Mouse (Mus musculus) megakaryocyte, embryonic 14.5 days (primary cell): ENCODE results near the gene Ino80d. TPM values are rescaled to one million over a fixed set of nuclear protein-coding genes. Genes with fewer than 3 reads are reported as not detected.

Source experiments
- H3K27me3 ChIP-seq: replicated peaks from 2 replicates; pipeline ENCODE3; 2012; ENCODE audit warnings: inconsistent platforms
- H3K36me3 ChIP-seq: replicated peaks from 2 replicates; pipeline ENCODE3; 2012; ENCODE audit warnings: low read length, inconsistent platforms, mixed read lengths
- H3K4me1 ChIP-seq: 2 replicates; pipeline ENCODE4 v1.6.1; 2012; ENCODE audit warnings: inconsistent platforms
- H3K4me3 ChIP-seq: replicated peaks from 2 replicates; pipeline ENCODE3; 2012; ENCODE audit warnings: moderate library complexity, mild to moderate bottlenecking, inconsistent platforms
- H3K9me3 ChIP-seq: 2 replicates; pipeline ENCODE4 v1.6.1; 2012; ENCODE audit warnings: inconsistent platforms
- FLI1 ChIP-seq: IDR thresholded peaks from 2 replicates; pipeline ENCODE4 v1.6.1; 2012; ENCODE audit warnings: low read length, inconsistent platforms, mixed read lengths
- GATA1 ChIP-seq: IDR thresholded peaks from 3 replicates; pipeline ENCODE4 v1.6.1; 2012; ENCODE audit warnings: mixed read lengths, low read length, inconsistent platforms, borderline replicate concordance
- polyA plus RNA-seq: library from polyadenylated mRNA; stranded (reverse); fragments of >175 nt; gene quantifications from 2 replicates; pipeline ENCODE4 v1.2.3, GENCODE M21; 2012; ENCODE audit warnings: low replicate concordance; ENCODE audit not compliant: insufficient read depth

Gene Ino80d
- polyA plus RNA-seq, 1 experiment: 2.3 TPM

DNA sequence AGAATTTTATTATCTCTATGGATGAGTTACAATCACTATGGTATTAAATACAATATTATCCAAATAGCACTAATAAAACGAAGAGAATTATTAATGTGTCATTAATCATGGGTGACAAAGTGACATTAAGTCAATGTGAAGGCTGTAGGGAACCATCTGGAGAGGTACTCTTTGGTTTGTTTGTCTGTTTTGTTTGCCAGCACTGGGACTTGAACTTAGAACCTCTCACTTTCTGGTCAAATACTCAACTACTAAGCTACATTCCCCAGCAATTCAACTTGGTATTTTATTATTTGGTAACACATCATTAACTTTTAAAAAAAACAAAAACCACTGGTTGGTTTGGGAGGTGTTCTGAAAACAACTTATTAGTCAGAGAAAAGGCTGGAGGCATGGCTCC is 43.1 kb downstream of the Ino80d start:
- Histone ChIP-seq H3K36me3 (peaks cover 99% of the 10 kb centered on the region), H3K27me3 (no peaks in the 10 kb centered on the region), H3K9me3 (0 out of 2 replicates have a peak, but pooled peaks cover 9% of the 10 kb centered on the region), H3K4me3 (no peak overlapping the region), H3K4me1 (0 out of 2 replicates have a peak, but pooled peaks cover 2% of the 10 kb centered on the region)
- TF ChIP-seq GATA1: no peak
- no peak for TF ChIP-seq FLI1

DNA sequence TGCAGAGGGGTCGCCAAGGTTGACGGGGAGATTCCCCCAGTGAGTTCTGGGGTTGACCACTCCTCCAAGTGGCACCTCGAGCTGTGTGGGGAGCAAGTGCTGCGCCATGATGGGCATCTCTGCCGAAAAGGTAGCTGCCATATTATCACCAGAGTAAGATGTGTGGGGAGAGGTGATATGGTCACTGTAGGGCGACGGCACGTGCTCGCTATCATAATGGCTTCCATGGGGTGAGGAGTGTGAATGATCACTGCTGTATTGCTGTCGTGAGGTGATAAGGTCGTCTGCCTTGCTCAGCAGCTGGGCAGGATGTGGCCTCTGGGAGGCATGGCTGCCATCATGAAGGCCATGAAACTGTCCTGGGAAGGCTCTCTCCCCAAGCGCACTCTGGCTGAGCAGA is 56.1 kb downstream of the Ino80d start:
- H3K9me3 ChIP-seq: no peaks in the 10 kb centered on the region
- peaks cover 43% of the 10 kb centered on the region for H3K4me1 ChIP-seq
- TF ChIP-seq GATA1 (no peak), FLI1 (no peak)
- peak overlapping the region; percentile 60 for H3K4me3 ChIP-seq
- peaks cover 94% of the 10 kb centered on the region for H3K36me3 ChIP-seq
- H3K27me3 ChIP-seq: no peaks in the 10 kb centered on the region

DNA sequence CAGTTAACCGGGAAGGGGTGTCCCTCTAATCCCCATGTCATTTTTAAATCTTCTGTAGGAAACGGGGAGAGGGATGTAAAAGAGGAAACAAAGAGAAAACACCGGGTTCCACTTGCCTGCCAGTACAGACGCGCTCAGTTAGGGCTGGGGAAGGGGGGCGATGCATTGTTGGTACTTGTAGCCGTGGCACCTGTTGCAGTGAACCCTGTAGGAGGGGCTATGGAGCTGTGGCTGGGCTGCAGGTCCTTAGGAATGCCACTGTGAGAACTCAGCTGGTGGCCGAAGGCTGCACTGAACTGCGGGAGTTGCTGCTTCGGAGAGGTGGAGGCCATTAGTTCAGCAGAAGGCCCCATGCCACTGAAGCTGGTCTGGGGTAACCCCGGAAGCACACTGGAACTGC is 56.6 kb downstream of the Ino80d start:
- no peak overlapping the region for H3K4me3 ChIP-seq
- peaks cover 94% of the 10 kb centered on the region for H3K36me3 ChIP-seq
- H3K27me3 ChIP-seq: no peaks in the 10 kb centered on the region
- TF ChIP-seq GATA1 (no peak), FLI1 (no peak)
- H3K4me1 ChIP-seq: peaks cover 48% of the 10 kb centered on the region
- no peaks in the 10 kb centered on the region for H3K9me3 ChIP-seq

DNA sequence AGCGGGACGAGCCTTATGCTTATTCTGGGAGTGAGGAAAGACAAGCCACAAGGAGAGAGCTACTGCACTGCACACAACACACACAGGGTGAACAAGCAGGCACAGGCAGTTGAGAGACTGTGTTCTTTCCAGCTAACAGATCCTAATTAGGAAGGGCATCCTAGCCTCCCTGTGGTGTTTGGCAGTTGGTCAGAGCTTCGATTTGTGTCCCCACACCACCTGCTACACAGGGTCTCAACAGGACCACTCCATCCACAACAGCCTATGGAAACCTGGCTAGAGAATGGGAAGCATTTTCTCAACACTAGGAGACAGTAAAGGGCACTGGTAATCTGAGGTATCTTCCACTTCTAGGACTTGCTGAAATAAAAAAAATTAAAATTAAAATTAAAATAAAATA is 57.1 kb downstream of the Ino80d start:
- H3K4me3 ChIP-seq: no peak overlapping the region
- no peaks in the 10 kb centered on the region for H3K9me3 ChIP-seq
- peaks cover 95% of the 10 kb centered on the region for H3K36me3 ChIP-seq
- H3K4me1 ChIP-seq: peaks cover 53% of the 10 kb centered on the region
- no peaks in the 10 kb centered on the region for H3K27me3 ChIP-seq
- TF ChIP-seq FLI1: no peak
- no peak for TF ChIP-seq GATA1

DNA sequence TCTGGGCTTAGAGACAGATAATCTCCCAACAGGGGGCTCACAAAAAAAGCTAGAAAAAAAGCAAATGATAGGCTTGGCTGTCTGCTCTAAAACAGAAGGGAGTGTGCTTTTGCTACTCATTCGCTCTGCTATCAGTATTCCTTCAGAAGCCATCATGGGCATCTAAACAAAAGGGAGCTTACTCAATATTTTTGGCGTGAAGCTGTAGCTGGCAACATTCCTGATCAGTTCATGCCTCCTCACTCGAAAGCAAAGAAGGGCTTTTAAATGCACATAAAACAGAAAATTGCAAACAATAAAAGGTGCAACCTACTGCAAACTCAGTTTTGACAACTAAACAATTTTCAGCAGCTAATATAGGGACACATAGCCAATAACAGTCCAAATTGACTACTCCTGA is 59.1 kb downstream of the Ino80d start:
- H3K36me3 ChIP-seq: peaks cover 91% of the 10 kb centered on the region

DNA sequence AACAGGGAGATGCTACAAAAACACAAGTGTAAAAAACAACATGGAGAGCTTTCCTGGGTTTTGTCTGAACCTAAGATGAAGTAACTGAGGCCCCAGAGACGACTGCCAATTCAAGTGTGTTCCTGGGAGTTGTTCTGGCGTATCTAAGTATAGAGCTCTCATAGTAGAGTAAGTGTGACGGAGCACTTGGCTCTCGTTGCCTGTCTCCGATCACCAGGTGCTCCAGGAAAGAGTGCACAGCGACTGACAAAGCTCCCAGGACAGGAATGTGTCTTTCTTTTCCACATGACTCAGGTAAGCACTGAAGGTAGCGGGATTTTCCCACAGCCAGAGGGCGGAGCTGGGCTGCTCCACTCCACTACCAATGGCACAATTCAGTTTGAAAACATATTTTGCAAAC is 63.6 kb downstream of the Ino80d start:
- TF ChIP-seq FLI1: no peak
- no peak for TF ChIP-seq GATA1
- no peaks in the 10 kb centered on the region for H3K27me3 ChIP-seq
- peaks cover 54% of the 10 kb centered on the region for H3K4me1 ChIP-seq
- no peaks in the 10 kb centered on the region for H3K9me3 ChIP-seq
- no peak overlapping the region for H3K4me3 ChIP-seq
- peaks cover 81% of the 10 kb centered on the region for H3K36me3 ChIP-seq

More for the DNA sequence above, 59.1 kb downstream of the Ino80d start:
- Histone ChIP-seq H3K27me3 (no peaks in the 10 kb centered on the region), H3K4me1 (peaks cover 53% of the 10 kb centered on the region), H3K9me3 (no peaks in the 10 kb centered on the region), H3K4me3 (no peak overlapping the region)
- no peak for TF ChIP-seq GATA1
- TF ChIP-seq FLI1: no peak

DNA sequence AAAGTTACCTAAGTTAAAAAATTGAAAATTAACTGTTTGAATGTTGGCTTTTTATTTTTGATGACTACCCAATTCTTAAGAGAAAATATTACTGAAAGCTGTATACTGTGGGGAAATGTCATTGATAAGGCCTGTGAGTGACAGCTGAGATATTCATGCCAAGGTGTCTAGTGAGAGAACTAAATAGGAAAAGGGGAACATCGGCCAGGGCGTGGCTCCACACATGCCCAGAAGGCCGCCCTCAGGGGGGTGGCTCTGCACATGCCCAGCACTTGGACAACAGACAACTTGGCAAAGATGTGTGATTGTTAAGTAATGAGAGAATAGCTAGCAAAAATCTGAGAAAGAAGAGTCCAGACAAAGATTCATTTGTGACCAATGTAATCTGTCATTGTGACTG is 64.5 kb downstream of the Ino80d start:
- Histone ChIP-seq H3K27me3 (no peaks in the 10 kb centered on the region), H3K4me3 (no peak overlapping the region), H3K36me3 (peaks cover 74% of the 10 kb centered on the region), H3K9me3 (no peaks in the 10 kb centered on the region), H3K4me1 (peaks cover 47% of the 10 kb centered on the region)
- TF ChIP-seq GATA1 (no peak), FLI1 (no peak)

DNA sequence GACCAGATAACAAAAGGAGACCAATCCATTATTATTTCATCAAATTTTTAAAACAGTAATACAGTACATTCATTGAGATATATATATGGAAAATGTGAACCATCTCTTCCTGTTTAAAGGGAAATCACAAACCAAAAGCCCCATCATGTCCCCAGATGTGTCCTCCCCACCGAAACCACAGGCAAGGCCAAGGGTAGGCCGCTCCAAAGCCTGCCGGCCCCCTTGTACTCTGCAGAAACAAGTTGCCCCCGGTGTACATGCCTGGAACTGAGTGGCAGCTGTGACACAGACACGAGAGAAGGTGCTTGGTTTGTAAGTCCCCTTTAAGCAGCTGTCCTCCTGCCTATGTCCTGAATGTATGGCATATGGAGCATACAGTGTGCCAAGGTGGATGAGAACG is 66.5 kb downstream of the Ino80d start:
- H3K4me1 ChIP-seq: peaks cover 28% of the 10 kb centered on the region
- no peaks in the 10 kb centered on the region for H3K27me3 ChIP-seq
- H3K36me3 ChIP-seq: peaks cover 59% of the 10 kb centered on the region
- TF ChIP-seq GATA1: no peak
- no peak for TF ChIP-seq FLI1
- peak overlapping the region; percentile 51 for H3K4me3 ChIP-seq
- no peaks in the 10 kb centered on the region for H3K9me3 ChIP-seq

DNA sequence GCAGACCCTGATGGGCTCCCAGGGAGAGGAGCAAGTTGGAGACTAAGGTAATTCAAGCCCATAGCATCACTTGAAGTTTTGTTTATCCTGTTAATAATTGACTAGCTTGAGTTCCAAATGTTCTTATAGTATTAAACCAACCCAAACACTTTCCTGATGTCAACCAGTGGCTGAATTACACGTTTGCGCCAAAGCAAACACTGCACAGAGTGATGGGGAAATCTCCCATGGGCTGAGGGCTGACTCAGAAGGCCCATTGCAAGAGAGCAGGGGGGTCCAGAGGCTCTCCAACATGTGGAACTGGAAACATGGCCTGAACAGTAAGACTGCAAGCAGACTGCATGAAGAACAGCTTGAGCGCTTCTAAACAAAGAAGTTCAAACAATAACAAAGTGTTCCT is 81.5 kb downstream of the Ino80d start:
- H3K4me1 ChIP-seq: no peaks in the 10 kb centered on the region
- H3K27me3 ChIP-seq: peaks cover 12% of the 10 kb centered on the region
- TF ChIP-seq FLI1: no peak
- no peak for TF ChIP-seq GATA1

DNA sequence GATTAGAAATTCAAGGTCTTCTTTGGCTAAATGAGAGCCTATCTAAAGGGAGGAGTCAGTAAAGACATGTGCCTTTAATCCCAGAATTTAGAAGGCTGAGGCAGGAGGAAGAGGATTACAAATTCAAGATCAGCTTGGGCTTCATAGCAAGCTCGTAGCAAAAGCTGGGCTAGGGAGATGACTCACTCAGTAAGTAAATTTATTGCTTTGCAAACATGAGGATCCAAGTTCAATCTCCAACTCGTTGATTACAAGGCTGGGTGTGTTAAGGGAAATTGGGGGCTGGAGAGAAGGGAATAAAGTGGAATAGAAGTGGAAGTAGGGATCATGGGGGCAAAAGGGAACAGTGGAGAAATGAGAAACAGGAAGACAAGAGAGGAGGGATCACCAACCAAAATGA is 94.6 kb downstream of the Ino80d start:
- H3K27me3 ChIP-seq: peaks cover 2% of the 10 kb centered on the region
- H3K9me3 ChIP-seq: peaks cover 4% of the 10 kb centered on the region
- H3K36me3 ChIP-seq: no peaks in the 10 kb centered on the region
- H3K4me1 ChIP-seq: no peaks in the 10 kb centered on the region
- no peak for TF ChIP-seq GATA1
- TF ChIP-seq FLI1: no peak
- no peak overlapping the region for H3K4me3 ChIP-seq

More for the DNA sequence above, 81.5 kb downstream of the Ino80d start:
- Histone ChIP-seq H3K36me3 (no peaks in the 10 kb centered on the region), H3K4me3 (no peak overlapping the region), H3K9me3 (peaks cover 7% of the 10 kb centered on the region)

DNA sequence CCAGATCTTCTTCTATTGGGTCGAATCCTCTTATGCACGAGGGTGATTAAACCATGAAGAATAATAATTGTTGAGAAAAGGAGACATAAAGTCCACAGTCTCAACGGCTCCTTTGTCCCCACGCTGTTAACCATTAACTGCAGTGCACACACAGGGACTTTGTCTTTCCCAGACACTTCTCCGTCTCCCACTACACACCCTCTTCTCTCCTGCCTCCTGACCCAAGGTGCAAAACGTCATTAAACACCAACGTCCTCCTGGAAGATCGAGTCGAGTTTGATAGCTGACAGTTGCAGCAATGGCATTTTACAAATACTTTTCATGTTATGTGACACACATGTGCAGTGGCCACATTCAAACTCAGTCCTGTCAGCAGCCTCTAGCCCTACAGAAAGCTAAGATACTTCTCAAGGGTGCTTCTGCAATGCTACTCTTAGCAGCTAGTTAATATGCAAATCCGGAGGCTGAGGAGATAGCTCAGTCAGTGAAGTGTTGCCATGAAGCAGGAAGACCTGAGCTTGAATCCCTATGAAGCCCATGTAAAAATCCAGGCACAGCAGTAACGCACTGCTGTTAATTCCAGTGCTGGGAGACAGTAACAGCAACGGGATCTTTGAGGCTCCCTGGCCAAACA is 109.3 kb downstream of the Ino80d start:
- Histone ChIP-seq H3K4me1 (peaks cover 17% of the 10 kb centered on the region), H3K27me3 (peaks cover 3% of the 10 kb centered on the region), H3K9me3 (no peaks in the 10 kb centered on the region), H3K4me3 (no peak overlapping the region), H3K36me3 (no peaks in the 10 kb centered on the region)
- TF ChIP-seq GATA1 (no peak), FLI1 (no peak)

DNA sequence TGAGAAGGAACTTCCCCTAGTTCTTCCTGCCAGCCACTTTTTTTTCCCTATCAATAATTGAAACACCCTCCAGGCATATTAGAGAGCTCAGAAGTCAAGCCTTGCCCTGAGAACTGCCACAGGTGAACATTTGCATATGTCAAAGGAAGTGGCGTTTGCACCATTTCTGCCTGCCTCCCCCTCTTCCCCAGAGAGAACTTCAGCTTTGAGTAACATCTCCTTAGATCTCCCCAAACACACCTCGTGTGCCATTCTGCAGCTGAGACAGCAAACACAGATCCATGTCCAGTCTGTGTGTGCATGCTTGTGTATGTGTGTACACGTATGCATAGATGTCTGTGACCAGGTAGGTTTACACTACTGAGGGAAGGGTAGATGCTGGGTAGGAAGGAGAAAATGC is 112.6 kb downstream of the Ino80d start:
- Histone ChIP-seq H3K36me3 (no peaks in the 10 kb centered on the region), H3K27me3 (peaks cover 3% of the 10 kb centered on the region), H3K4me1 (peaks cover 5% of the 10 kb centered on the region; the same call in 1 of the 2 replicates), H3K4me3 (no peak overlapping the region), H3K9me3 (no peaks in the 10 kb centered on the region)
- no peak for TF ChIP-seq GATA1
- no peak for TF ChIP-seq FLI1
